Mouse (Mus musculus): ENCODE measurements around the gene Rpl7a. TPM values are rescaled to one million over a fixed set of nuclear protein-coding genes. Genes with fewer than 3 reads are reported as not detected.

Rpl7a gene
- polyA plus RNA-seq, 1 experiment from 2014 or later = 614 TPM

Other genes with a start within 250 kb of the Rpl7a start
- not detected in 2 replicates for gene Lcn4, start 239.5 kb upstream of the Rpl7a start, polyA plus RNA-seq (2015; fragmentation: Nextera tagmentation; extraction: Ambion mirVana)
- gene Abo, start 45.8 kb upstream of the Rpl7a start, polyA plus RNA-seq (2015; fragmentation: Nextera tagmentation; extraction: Ambion mirVana) = not detected in 2 replicates
- 26.2 and 27.3 TPM in 2 replicates for gene Surf6, start 7.9 kb upstream of the Rpl7a start, polyA plus RNA-seq (2015; fragmentation: Nextera tagmentation; extraction: Ambion mirVana)
- gene Med22, start 87 bp upstream of the Rpl7a start, polyA plus RNA-seq (2015; fragmentation: Nextera tagmentation; extraction: Ambion mirVana) = 52.0 and 53.7 TPM in 2 replicates
- 37.6 and 38.3 TPM in 2 replicates for gene Surf2, start 5.6 kb downstream of the Rpl7a start, polyA plus RNA-seq (2015; fragmentation: Nextera tagmentation; extraction: Ambion mirVana)
- gene Surf1, start 5.8 kb downstream of the Rpl7a start, polyA plus RNA-seq (2015; fragmentation: Nextera tagmentation; extraction: Ambion mirVana) = 52.4 and 56.8 TPM in 2 replicates
- 222 and 225 TPM in 2 replicates for gene Surf4, start 23.2 kb downstream of the Rpl7a start, polyA plus RNA-seq (2015; fragmentation: Nextera tagmentation; extraction: Ambion mirVana)
- 0.31 TPM in 1 of 2 replicates, not detected in the other for gene Stkld1, start 23.3 kb downstream of the Rpl7a start, polyA plus RNA-seq (2015; fragmentation: Nextera tagmentation; extraction: Ambion mirVana)
- gene Rexo4, start 53.6 kb downstream of the Rpl7a start, polyA plus RNA-seq (2015; fragmentation: Nextera tagmentation; extraction: Ambion mirVana) = 43.0 and 44.7 TPM in 2 replicates
- gene Adamts13, start 62.7 kb downstream of the Rpl7a start, polyA plus RNA-seq (2015; fragmentation: Nextera tagmentation; extraction: Ambion mirVana) = 0.09 TPM in 1 of 2 replicates, not detected in the other
- 59.0 and 60.9 TPM in 2 replicates for gene Cacfd1, start 99.2 kb downstream of the Rpl7a start, polyA plus RNA-seq (2015; fragmentation: Nextera tagmentation; extraction: Ambion mirVana)
- 0.48 and 0.77 TPM in 2 replicates for gene Slc2a6, start 117.2 kb downstream of the Rpl7a start, polyA plus RNA-seq (2015; fragmentation: Nextera tagmentation; extraction: Ambion mirVana)
- 0.49 and 0.76 TPM in 2 replicates for gene Mymk, start 161.4 kb downstream of the Rpl7a start, polyA plus RNA-seq (2015; fragmentation: Nextera tagmentation; extraction: Ambion mirVana)
- gene Adamtsl2, start 168.6 kb downstream of the Rpl7a start, polyA plus RNA-seq (2015; fragmentation: Nextera tagmentation; extraction: Ambion mirVana) = 20.5 and 27.4 TPM in 2 replicates
- 0.69 and 0.70 TPM in 2 replicates for gene Fam163b, start 231.7 kb downstream of the Rpl7a start, polyA plus RNA-seq (2015; fragmentation: Nextera tagmentation; extraction: Ambion mirVana)